In the genomic region with DNA sequence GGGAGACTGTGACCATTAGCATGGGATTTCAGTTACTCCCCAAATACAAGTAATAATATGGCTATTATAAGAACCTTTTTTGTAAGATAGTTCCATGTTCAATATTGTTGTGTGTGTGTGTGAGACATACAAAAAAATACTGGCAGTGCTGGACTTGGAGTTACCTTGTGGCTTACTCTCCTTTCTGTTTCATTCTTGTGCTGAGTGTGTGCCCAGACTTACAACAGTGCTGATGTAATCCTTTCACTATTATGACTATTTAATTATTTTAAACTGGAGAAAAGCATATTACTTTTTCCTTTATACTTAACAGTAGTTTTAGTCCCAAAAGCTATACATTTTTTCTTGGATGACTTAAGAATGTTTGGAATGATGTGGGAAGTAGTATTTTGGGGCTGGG, we compare ENCODE assay signal across 14 mouse cellular contexts.
"Had no signal": no experiment of that assay in that cellular context is flagged by ENCODE, and none has a peak within 500 bp of the region (broad histone marks: within the 10 kb centered on the region; RNA-seq: fewer than 3 reads in every experiment).

No protein-coding gene starts in this region.

- H3K9ac ChIP-seq: liver, embryonic 12.5 days; liver, embryonic 15.5 days; lung, embryonic 15.5 days; midbrain, embryonic 12.5 days; midbrain, embryonic 15.5 days had no signal

- ATAC-seq: liver, embryonic 12.5 days; midbrain, embryonic 15.5 days had no signal

- DNase-seq: kidney, adult 2 months; kidney, postnatal 36 days; layer of hippocampus, postnatal 36 days; lung, adult 18-20 months; thymus, adult 18-20 months; thymus, postnatal 36 days had no signal

- H3K9me3 ChIP-seq: liver, embryonic 12.5 days; liver, embryonic 15.5 days; lung, embryonic 15.5 days; midbrain, embryonic 12.5 days; midbrain, embryonic 15.5 days had no signal

- H3K4me3 ChIP-seq: left cerebral cortex, adult 2 months; liver, embryonic 12.5 days; liver, embryonic 15.5 days; lung, embryonic 15.5 days; midbrain, embryonic 12.5 days; midbrain, embryonic 15.5 days had no signal

- H3K27ac ChIP-seq: kidney, postnatal 0 days; left cerebral cortex, adult 2 months; liver, embryonic 12.5 days; liver, embryonic 15.5 days; lung, embryonic 15.5 days; macrophage; midbrain, embryonic 12.5 days; midbrain, embryonic 15.5 days had no signal

- H3K27me3 ChIP-seq: liver, embryonic 12.5 days; liver, embryonic 15.5 days; lung, embryonic 15.5 days; midbrain, embryonic 12.5 days; midbrain, embryonic 15.5 days had no signal

- H3K4me2 ChIP-seq: liver, embryonic 12.5 days; liver, embryonic 15.5 days; lung, embryonic 15.5 days; midbrain, embryonic 12.5 days; midbrain, embryonic 15.5 days had no signal

- H3K36me3 ChIP-seq: liver, embryonic 12.5 days; liver, embryonic 15.5 days; lung, embryonic 15.5 days; midbrain, embryonic 12.5 days; midbrain, embryonic 15.5 days had no signal

- H3K4me1 ChIP-seq: liver, embryonic 12.5 days; liver, embryonic 15.5 days; lung, embryonic 15.5 days; midbrain, embryonic 12.5 days; midbrain, embryonic 15.5 days had no signal
